Mouse (Mus musculus) regulatory T cell (primary cell): ENCODE results near the gene Srxn1.

Source experiments
- in situ Hi-C: fragments of 300-600 bp; cut with MboI, MseI; formaldehyde crosslinking; loops from one replicate; pipeline ENCODE4 v1.15.1; 2025; ENCODE audit warnings: high pct_unique_total_duplicates

Gene Srxn1

DNA sequence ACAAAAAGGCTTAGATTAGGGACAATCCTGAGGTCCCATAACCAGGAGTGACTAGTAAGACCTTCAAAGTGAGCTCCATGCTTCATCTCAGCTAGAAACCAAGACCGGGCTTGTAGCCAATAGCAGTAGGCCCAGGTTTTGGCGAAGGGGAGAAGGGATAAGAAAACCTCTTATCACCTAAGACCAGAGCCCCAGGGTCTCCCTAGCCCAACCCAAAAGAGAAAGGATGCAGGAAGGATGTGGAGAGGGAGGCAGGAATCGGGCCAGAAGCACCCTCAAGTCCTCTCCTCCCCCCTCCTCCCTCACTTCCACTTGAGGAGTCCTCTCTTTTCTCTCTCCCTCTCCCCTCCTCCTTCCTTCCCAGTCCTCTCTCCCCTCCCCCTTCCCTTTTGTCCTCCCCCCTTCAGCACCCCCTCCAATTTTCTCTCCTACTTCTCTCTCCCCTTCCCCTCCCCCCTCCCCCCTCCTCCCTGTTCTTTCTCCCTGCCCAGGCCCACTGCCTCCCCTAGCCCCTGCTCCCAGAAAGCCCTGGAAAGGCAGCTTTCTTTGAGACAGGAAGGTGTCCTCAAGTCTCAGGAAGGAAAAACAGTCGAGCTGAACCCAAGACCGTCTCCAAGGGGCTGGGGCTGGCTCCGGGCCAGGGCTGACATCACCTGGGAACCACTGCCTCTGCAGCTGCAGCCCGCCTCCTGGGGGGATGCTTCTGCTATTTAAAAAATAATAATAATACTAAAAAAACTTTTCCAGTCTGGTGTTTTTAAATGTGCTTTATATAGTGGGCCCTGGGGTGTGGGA lies 50.3 kb downstream of the Srxn1 start:
- in situ Hi-C loops = no loop called here

DNA sequence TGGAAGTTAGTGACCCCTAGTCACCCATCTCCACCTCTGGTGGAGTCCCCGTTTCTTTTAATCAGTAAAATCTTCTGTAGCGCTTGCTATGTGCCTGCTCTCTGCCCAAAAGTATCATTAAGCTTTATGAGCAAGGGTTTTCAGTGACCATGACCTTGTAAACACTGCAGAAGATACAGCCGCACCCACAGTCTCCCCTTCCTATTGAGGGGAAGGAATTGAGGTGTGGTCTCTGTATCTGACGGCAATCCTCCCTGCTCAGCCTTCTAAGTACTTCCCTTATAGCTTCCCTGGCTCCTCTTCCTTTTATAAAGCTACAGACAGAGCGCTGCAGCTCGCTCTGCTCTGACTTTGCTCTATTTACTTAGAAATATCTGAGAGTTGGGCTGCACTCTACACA lies 51.2 kb downstream of the Srxn1 start:
- in situ Hi-C loops = no loop called here

DNA sequence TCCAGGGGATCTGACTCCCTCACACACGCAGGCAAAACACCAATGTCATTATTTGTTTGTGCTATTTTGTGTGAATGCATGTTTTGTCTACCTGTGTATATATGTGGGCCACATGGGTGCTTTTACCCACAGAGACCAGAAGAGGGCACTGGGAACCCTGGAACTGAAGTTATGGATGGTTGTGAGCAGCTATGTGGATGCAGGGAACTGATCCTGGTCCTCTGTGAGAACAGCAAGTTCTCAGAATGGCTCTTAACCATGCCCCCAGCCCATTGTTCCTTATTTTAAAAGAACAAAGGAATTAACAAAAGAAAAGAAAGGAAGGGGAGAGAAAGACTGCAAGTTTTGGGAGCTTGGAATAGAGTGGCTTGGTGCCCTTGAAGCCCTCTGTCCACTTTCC lies 54.2 kb downstream of the Srxn1 start:
- in situ Hi-C loops = no loop called here
